Mouse (Mus musculus) E14TG2a.4 (cell line): ENCODE results near the gene 5730522E02Rik.

Experiments used
- CTCF ChIP-seq: conservative IDR thresholded peaks from 2 replicates; pipeline ENCODE4 v1.5.1; 2014; ENCODE audit warnings: low read length
- NANOG ChIP-seq: IDR thresholded peaks from 2 replicates; pipeline ENCODE4 v1.6.1; 2014; ENCODE audit warnings: borderline replicate concordance, low read length, mixed read lengths
- POU5F1 ChIP-seq: IDR thresholded peaks from 2 replicates; pipeline ENCODE4 v1.6.1; 2014; ENCODE audit warnings: low read length, borderline replicate concordance

GRCm38 (mm10) chr11:25940716-25941294 lies 269.8 kb downstream of the 5730522E02Rik start:
- no peak for TF ChIP-seq CTCF
- no peak for TF ChIP-seq POU5F1
- no peak for TF ChIP-seq NANOG
